Mouse (Mus musculus) MEL (cell line): ENCODE measurements around the gene Nckap5l. TPM values are rescaled to one million over a fixed set of nuclear protein-coding genes. Genes with fewer than 3 reads are reported as not detected.

Experiments used
- DNase-seq: peaks from one replicate; pipeline ENCODE4 v3.0.0; 2011; ENCODE audit warnings: low read depth, low spot score
- H3K27ac ChIP-seq: 2 replicates; pipeline ENCODE4 v1.5.1; 2012; ENCODE audit warnings: low read depth, mild to moderate bottlenecking, control low read depth, low read length, moderate library complexity; ENCODE audit not compliant: control insufficient read depth
- H3K27me3 ChIP-seq, 2 experiments: fragments of 150-350 bp in 1 of 2; sonication (generic) in 1 of 2; 2 replicates each; pipeline ENCODE4 v1.6.1; 2012; ENCODE audit warnings: low read length in 2 of 2, mild to moderate bottlenecking in 2 of 2, improper control_type of control experiment in 1 of 2, moderate library complexity in 1 of 2; ENCODE audit not compliant: insufficient read depth in 2 of 2, control insufficient read depth in 1 of 2
- H3K36me3 ChIP-seq, 2 experiments: 2 replicates each; pipeline ENCODE4 v1.6.1; 2012 to 2014; ENCODE audit warnings: low read length in 2 of 2, improper control_type of control experiment in 1 of 2, inconsistent platforms in 1 of 2, mild to moderate bottlenecking in 1 of 2; ENCODE audit not compliant: insufficient read depth in 2 of 2, control insufficient read depth in 1 of 2
- H3K4me1 ChIP-seq, 2 experiments: fragments of 150-350 bp in 1 of 2; sonication (generic) in 1 of 2; 2 replicates each; pipeline ENCODE4 v1.6.1; 2012; ENCODE audit warnings: low read length in 2 of 2, improper control_type of control experiment in 1 of 2, mild to moderate bottlenecking in 1 of 2; ENCODE audit not compliant: insufficient read depth in 2 of 2, control insufficient read depth in 1 of 2
- H3K4me3 ChIP-seq, 2 experiments: fragments of 150-350 bp in 1 of 2; sonication (generic) in 1 of 2; 2 replicates each; pipeline ENCODE4 v1.5.1; 2012; ENCODE audit warnings: low read depth in 2 of 2, low read length in 2 of 2, mild to moderate bottlenecking in 2 of 2, moderate library complexity in 2 of 2, control low read depth in 1 of 2, improper control_type of control experiment in 1 of 2; ENCODE audit not compliant: control insufficient read depth in 1 of 2, insufficient read depth in 1 of 2
- H3K79me2 ChIP-seq: 2 replicates; pipeline ENCODE4 v1.6.1; 2012; ENCODE audit warnings: mild to moderate bottlenecking, low read length, moderate library complexity; ENCODE audit not compliant: control insufficient read depth, poor library complexity, insufficient read depth
- H3K9ac ChIP-seq: 2 replicates; pipeline ENCODE4 v1.6.1; 2012; ENCODE audit warnings: low read depth, mild to moderate bottlenecking, control low read depth, low read length, moderate library complexity; ENCODE audit not compliant: control insufficient read depth, poor library complexity, severe bottlenecking
- H3K9me3 ChIP-seq: fragments of 150-350 bp; sonication (generic); replicated peaks from 2 replicates; pipeline ENCODE4 v1.6.1; 2012; ENCODE audit warnings: mild to moderate bottlenecking, low read length, improper control_type of control experiment, moderate library complexity; ENCODE audit not compliant: insufficient read depth
- BHLHE40 ChIP-seq: IDR thresholded peaks from 2 replicates; pipeline ENCODE4 v1.6.1; 2012; ENCODE audit warnings: low read depth, mild to moderate bottlenecking, inconsistent platforms, low read length, improper control_type of control experiment, borderline replicate concordance
- CHD1 ChIP-seq: IDR thresholded peaks from 2 replicates; pipeline ENCODE4 v1.6.1; 2012; ENCODE audit warnings: low read depth, mild to moderate bottlenecking, inconsistent platforms, low read length, improper control_type of control experiment
- CHD2 ChIP-seq: IDR thresholded peaks from 2 replicates; pipeline ENCODE4 v1.6.1; 2011; ENCODE audit warnings: low read length, improper control_type of control experiment
- CTCF ChIP-seq, 3 experiments: IDR thresholded peaks in 2 of 3; conservative IDR thresholded peaks in 1 of 3; 2 replicates each; pipeline ENCODE4 v1.5.1; 2011 to 2012; ENCODE audit warnings: low read length in 3 of 3, low read depth in 2 of 3, mild to moderate bottlenecking in 2 of 3, improper control_type of control experiment in 1 of 3, inconsistent platforms in 1 of 3, mixed read lengths in 1 of 3, moderate library complexity in 1 of 3; ENCODE audit not compliant: control insufficient read depth in 1 of 3, insufficient read depth in 1 of 3, poor library complexity in 1 of 3, severe bottlenecking in 1 of 3
- E2F4 ChIP-seq: IDR thresholded peaks from 2 replicates; pipeline ENCODE4 v1.6.1; 2011; ENCODE audit warnings: low read depth, low read length, improper control_type of control experiment, borderline replicate concordance
- ELF1 ChIP-seq: IDR thresholded peaks from 2 replicates; pipeline ENCODE4 v1.6.1; 2014; ENCODE audit warnings: low read depth, mild to moderate bottlenecking, inconsistent platforms, low read length, improper control_type of control experiment, moderate library complexity
- EP300 ChIP-seq, 2 experiments: IDR thresholded peaks; 2 replicates each; pipeline ENCODE4 v1.6.1; 2011; ENCODE audit warnings: improper control_type of control experiment in 2 of 2, low read length in 2 of 2, low read depth in 1 of 2, mild to moderate bottlenecking in 1 of 2
- ETS1 ChIP-seq: IDR thresholded peaks from 2 replicates; pipeline ENCODE4 v1.6.1; 2012; ENCODE audit warnings: low read depth, mild to moderate bottlenecking, inconsistent platforms, low read length, improper control_type of control experiment, moderate library complexity
- GABPA ChIP-seq: IDR thresholded peaks from 2 replicates; pipeline ENCODE4 v1.6.1; 2012; ENCODE audit warnings: low read depth, mild to moderate bottlenecking, inconsistent platforms, low read length, improper control_type of control experiment, moderate library complexity
- GATA1 ChIP-seq: IDR thresholded peaks from 2 replicates; pipeline ENCODE4 v1.6.1; 2011; ENCODE audit warnings: low read depth, low read length, improper control_type of control experiment
- HCFC1 ChIP-seq: IDR thresholded peaks from 2 replicates; pipeline ENCODE4 v1.6.1; 2012; ENCODE audit warnings: low read depth, mild to moderate bottlenecking, inconsistent platforms, low read length, improper control_type of control experiment, moderate library complexity
- KAT2A ChIP-seq: conservative IDR thresholded peaks from 2 replicates; pipeline ENCODE4 v1.6.1; 2012; ENCODE audit warnings: low read depth, low read length, improper control_type of control experiment, inconsistent platforms
- MAFK ChIP-seq: IDR thresholded peaks from 2 replicates; pipeline ENCODE4 v1.6.1; 2011; ENCODE audit warnings: low read depth, mild to moderate bottlenecking, low read length, improper control_type of control experiment, borderline replicate concordance
- MAX ChIP-seq: IDR thresholded peaks from 2 replicates; pipeline ENCODE4 v1.6.1; 2011; ENCODE audit warnings: low read length, improper control_type of control experiment
- MAZ ChIP-seq: IDR thresholded peaks from 2 replicates; pipeline ENCODE4 v1.6.1; 2012; ENCODE audit warnings: low read depth, mild to moderate bottlenecking, inconsistent platforms, low read length, improper control_type of control experiment
- MEF2A ChIP-seq: IDR thresholded peaks from 2 replicates; pipeline ENCODE4 v1.6.1; 2014; ENCODE audit warnings: low read depth, mild to moderate bottlenecking, inconsistent platforms, low read length, improper control_type of control experiment; ENCODE audit not compliant: poor library complexity, insufficient replicate concordance, severe bottlenecking; ENCODE audit errors: extremely low read depth
- MXI1 ChIP-seq: IDR thresholded peaks from 2 replicates; pipeline ENCODE4 v1.6.1; 2011; ENCODE audit warnings: mild to moderate bottlenecking, low read depth, low read length, improper control_type of control experiment
- MYB ChIP-seq: IDR thresholded peaks from 2 replicates; pipeline ENCODE4 v1.6.1; 2011; ENCODE audit warnings: mild to moderate bottlenecking, low read depth, low read length, improper control_type of control experiment
- MYC ChIP-seq: IDR thresholded peaks from 2 replicates; pipeline ENCODE4 v1.6.1; 2011; ENCODE audit warnings: low read depth, mild to moderate bottlenecking, low read length, improper control_type of control experiment, moderate library complexity
- NELFE ChIP-seq: IDR thresholded peaks from 2 replicates; pipeline ENCODE4 v1.6.1; 2011; ENCODE audit warnings: low read depth, low read length, improper control_type of control experiment
- POLR2A ChIP-seq, 2 experiments: IDR thresholded peaks; 2 replicates each; pipeline ENCODE4 v1.6.1; 2011 to 2012; ENCODE audit warnings: low read length in 2 of 2, mild to moderate bottlenecking in 2 of 2, control low read depth in 1 of 2, improper control_type of control experiment in 1 of 2, low read depth in 1 of 2, moderate library complexity in 1 of 2; ENCODE audit not compliant: control insufficient read depth in 1 of 2, insufficient read depth in 1 of 2, poor library complexity in 1 of 2
- POLR2AphosphoS5 ChIP-seq: IDR thresholded peaks from 2 replicates; pipeline ENCODE4 v1.6.1; 2012; ENCODE audit warnings: low read depth, borderline replicate concordance, mild to moderate bottlenecking, inconsistent platforms, low read length, moderate library complexity, mixed read lengths
- RCOR1 ChIP-seq: IDR thresholded peaks from 2 replicates; pipeline ENCODE4 v1.6.1; 2012; ENCODE audit warnings: low read depth, mild to moderate bottlenecking, inconsistent platforms, low read length, improper control_type of control experiment
- SIN3A ChIP-seq: IDR thresholded peaks from 2 replicates; pipeline ENCODE4 v1.6.1; 2012; ENCODE audit warnings: low read length, improper control_type of control experiment, inconsistent platforms
- SMC3 ChIP-seq: IDR thresholded peaks from 2 replicates; pipeline ENCODE4 v1.6.1; 2011; ENCODE audit warnings: low read depth, low read length, improper control_type of control experiment
- TAL1 ChIP-seq: IDR thresholded peaks from 2 replicates; pipeline ENCODE4 v1.6.1; 2012; ENCODE audit warnings: mild to moderate bottlenecking, inconsistent platforms, low read length, moderate library complexity, mixed read lengths
- TCF12 ChIP-seq: IDR thresholded peaks from 2 replicates; pipeline ENCODE4 v1.6.1; 2014; ENCODE audit warnings: low read depth, mild to moderate bottlenecking, inconsistent platforms, low read length, improper control_type of control experiment, moderate library complexity
- UBTF ChIP-seq: IDR thresholded peaks from 2 replicates; pipeline ENCODE4 v1.6.1; 2012; ENCODE audit warnings: low read depth, mild to moderate bottlenecking, inconsistent platforms, low read length, improper control_type of control experiment, moderate library complexity, borderline replicate concordance; ENCODE audit not compliant: insufficient read depth
- USF1 ChIP-seq: IDR thresholded peaks from 2 replicates; pipeline ENCODE4 v1.6.1; 2014; ENCODE audit warnings: low read depth, mild to moderate bottlenecking, inconsistent platforms, low read length, improper control_type of control experiment, moderate library complexity
- USF2 ChIP-seq, 2 experiments: IDR thresholded peaks; 2 replicates each; pipeline ENCODE4 v1.6.1; 2011 to 2012; ENCODE audit warnings: improper control_type of control experiment in 2 of 2, low read length in 2 of 2, borderline replicate concordance in 1 of 2, inconsistent platforms in 1 of 2, low read depth in 1 of 2, mild to moderate bottlenecking in 1 of 2; ENCODE audit not compliant: insufficient read depth in 1 of 2
- ZKSCAN1 ChIP-seq: IDR thresholded peaks from 2 replicates; pipeline ENCODE4 v1.6.1; 2012; ENCODE audit warnings: low read depth, mild to moderate bottlenecking, inconsistent platforms, low read length, improper control_type of control experiment, moderate library complexity
- ZMIZ1 ChIP-seq: IDR thresholded peaks from 2 replicates; pipeline ENCODE4 v1.6.1; 2012; ENCODE audit warnings: low read depth, mild to moderate bottlenecking, inconsistent platforms, low read length, improper control_type of control experiment, moderate library complexity
- ZNF384 ChIP-seq: IDR thresholded peaks from 2 replicates; pipeline ENCODE4 v1.6.1; 2012; ENCODE audit warnings: low read depth, mild to moderate bottlenecking, inconsistent platforms, low read length, improper control_type of control experiment
- polyA plus RNA-seq, 2 experiments: library from polyadenylated mRNA; stranded (reverse) in 1 of 2; unstranded in 1 of 2; fragments of >175 nt in 1 of 2; fragments of >200 nt in 1 of 2; gene quantifications; 2 replicates each; pipeline versions ENCODE4 v1.2.1 to v1.2.4; 2012; ENCODE audit warnings: low replicate concordance in 2 of 2, low read depth in 1 of 2; ENCODE audit not compliant: insufficient read length in 2 of 2, insufficient read depth in 1 of 2, missing spikeins in 1 of 2
- total RNA-seq: library from RNA; depleted of rRNA; stranded (reverse); fragments of 300-350 nt; gene quantifications from 2 replicates; pipeline ENCODE4 v1.2.3, GENCODE M21; 2012

Gene Nckap5l
- total and polyA plus RNA-seq, 3 experiments: 2.5 to 14.1 TPM; not detected in 1

GRCm38 (mm10) chr15:99416348-99416882, 41.1 kb downstream of the Nckap5l start (continued):
- TF ChIP-seq ZMIZ1: no peak
- no peak for TF ChIP-seq TAL1
- TF ChIP-seq USF1: peak; percentile 53; the same call in 1 of the 2 replicates
- peak; percentile 65 for TF ChIP-seq HCFC1
- TF ChIP-seq ZNF384: peak; percentile 100
- no peak for TF ChIP-seq POLR2AphosphoS5
- peak in 1 of 2 experiments; percentile 56; a peak in 2 of 4 replicates for TF ChIP-seq EP300 (IDR thresholded peaks at IDR 0.05; ENCODE audit: low read depth in 1 of 2, low read length in 2 of 2)
- no peak for TF ChIP-seq GATA1
- no peak for TF ChIP-seq MEF2A
- peak; percentile 47 for TF ChIP-seq ELF1
- TF ChIP-seq SIN3A: peak; percentile 93
- 0 out of 2 replicates have a peak, but pooled peaks have one; percentile 23 for TF ChIP-seq CHD1
- TF ChIP-seq MXI1: peak; percentile 75; the same call in 1 of the 2 replicates
- TF ChIP-seq ETS1: no peak; the same call in 1 of the 2 replicates
- TF ChIP-seq, all 39 proteins: peak for 21

GRCm38 (mm10) chr15:99415793-99416192, 41.8 kb downstream of the Nckap5l start:
- DNase-seq: peak; percentile 83
- Histone ChIP-seq H3K4me3 (peak overlapping the region in 1 of 2 experiments; percentile 6; a peak in 1 of 4 replicates), H3K27me3 (no peaks in the 10 kb centered on the region), H3K9ac (no peak overlapping the region), H3K27ac (no peak overlapping the region), H3K36me3 (no peaks in the 10 kb centered on the region), H3K4me1 (peaks cover 0 to 5% of the 10 kb centered on the region in 2 experiments; a peak in 2 of 4 replicates), H3K9me3 (no peaks in the 10 kb centered on the region), H3K79me2 (no peaks in the 10 kb centered on the region)
- TF ChIP-seq TCF12: no peak
- no peak for TF ChIP-seq UBTF
- no peak for TF ChIP-seq CHD2
- peak; percentile 99 for TF ChIP-seq ZNF384
- no peak for TF ChIP-seq KAT2A
- no peak for TF ChIP-seq HCFC1
- peak; percentile 72 for TF ChIP-seq SMC3
- no peak for TF ChIP-seq MEF2A
- no peak for TF ChIP-seq POLR2AphosphoS5
- TF ChIP-seq SIN3A: no peak
- TF ChIP-seq NELFE: no peak
- TF ChIP-seq USF1: no peak
- TF ChIP-seq EP300 (IDR thresholded peaks at IDR 0.05; ENCODE audit: low read depth in 1 of 2, low read length in 2 of 2): no peak
- TF ChIP-seq ZMIZ1: no peak
- no peak for TF ChIP-seq BHLHE40
- no peak for TF ChIP-seq MYC
- TF ChIP-seq MYB: no peak
- TF ChIP-seq TAL1: no peak
- peak; percentile 61 to 91 (median 79) for TF ChIP-seq CTCF (IDR thresholded peaks at IDR 0.05 in 2 of 3, conservative IDR thresholded peaks at IDR 0.05 in 1 of 3; ENCODE audit: control insufficient read depth in 1 of 3, insufficient read depth in 1 of 3, low read depth in 2 of 3, low read length in 3 of 3, poor library complexity in 1 of 3, severe bottlenecking in 1 of 3)
- TF ChIP-seq GABPA: no peak
- TF ChIP-seq RCOR1: no peak
- TF ChIP-seq ZKSCAN1: no peak; the same call in 1 of the 2 replicates
- TF ChIP-seq USF2 (IDR thresholded peaks at IDR 0.05; ENCODE audit: borderline replicate concordance in 1 of 2, insufficient read depth in 1 of 2, low read depth in 1 of 2, low read length in 2 of 2): no peak
- TF ChIP-seq MAFK: no peak
- TF ChIP-seq MAX: no peak
- no peak for TF ChIP-seq MAZ
- no peak for TF ChIP-seq POLR2A (IDR thresholded peaks at IDR 0.05; ENCODE audit: control insufficient read depth in 1 of 2, insufficient read depth in 1 of 2, low read depth in 1 of 2, low read length in 2 of 2, poor library complexity in 1 of 2)
- TF ChIP-seq E2F4: no peak
- no peak for TF ChIP-seq GATA1
